Mouse (Mus musculus) telencephalon, adult 2 months (tissue): ENCODE data around the gene Nbr1.
A peak's percentile ranks its signal among the peaks of the same experiment; 100 is the strongest.
"Not testable (repeated sequence)": the region's sequence is repeated elsewhere in the genome, so short reads cannot be mapped to it uniquely, and the experiment has no call there.

Experiments used
- DNase-seq: peaks from one replicate; pipeline ENCODE4 v3.0.0-alpha.2; 2011; ENCODE audit warnings: low read depth, low spot score

Gene Nbr1

GRCm38 (mm10) chr11:101582054-101583035 lies 30.4 kb downstream of the Nbr1 start, which contains the start of gene Tmem106a:
Tmem106a (plus strand) TSS chr11:101582242.
- DNase-seq = no peak

- no peak for DNase-seq
Measured at GRCm38 (mm10) chr11:101583205-101583604, 31.3 kb downstream of the Nbr1 start.

- not testable (repeated sequence) for DNase-seq
Measured at GRCm38 (mm10) chr11:101585031-101585430, 33.1 kb downstream of the Nbr1 start.

- no peak for DNase-seq
Measured at GRCm38 (mm10) chr11:101585805-101586204, 33.9 kb downstream of the Nbr1 start.

- peak; percentile 60 for DNase-seq
Measured at GRCm38 (mm10) chr11:101587676-101588075, 35.7 kb downstream of the Nbr1 start.

GRCm38 (mm10) chr11:101588868-101589267 lies 36.9 kb downstream of the Nbr1 start:
- DNase-seq = no peak

- no peak for DNase-seq
Measured at GRCm38 (mm10) chr11:101589444-101589843, 37.5 kb downstream of the Nbr1 start.

- DNase-seq = no peak
Measured at GRCm38 (mm10) chr11:101589989-101590624, 38.2 kb downstream of the Nbr1 start.

GRCm38 (mm10) chr11:101599156-101599555 lies 47.2 kb downstream of the Nbr1 start, which contains the start of gene Gm11634:
Gm11634 (minus strand) TSS chr11:101599256.
- no peak for DNase-seq

GRCm38 (mm10) chr11:101602491-101602890 lies 50.5 kb downstream of the Nbr1 start:
- DNase-seq = no peak

GRCm38 (mm10) chr11:101604116-101604515 lies 52.2 kb downstream of the Nbr1 start:
- no peak for DNase-seq

GRCm38 (mm10) chr11:101604531-101605453 lies 52.8 kb downstream of the Nbr1 start:
- not testable (repeated sequence) for DNase-seq

- DNase-seq = not testable (repeated sequence)
Measured at GRCm38 (mm10) chr11:101607134-101607533, 55.2 kb downstream of the Nbr1 start.

GRCm38 (mm10) chr11:101610445-101610844 lies 58.5 kb downstream of the Nbr1 start:
- DNase-seq = no peak

- no peak for DNase-seq
Measured at GRCm38 (mm10) chr11:101613596-101613995, 61.6 kb downstream of the Nbr1 start.

GRCm38 (mm10) chr11:101614116-101614515 lies 62.2 kb downstream of the Nbr1 start:
- no peak for DNase-seq

GRCm38 (mm10) chr11:101615380-101615779 lies 63.4 kb downstream of the Nbr1 start:
- no peak for DNase-seq

- no peak for DNase-seq
Measured at GRCm38 (mm10) chr11:101616104-101616503, 64.2 kb downstream of the Nbr1 start.

GRCm38 (mm10) chr11:101616948-101617767 lies 65.2 kb downstream of the Nbr1 start:
- no peak for DNase-seq

- DNase-seq = no peak
Measured at GRCm38 (mm10) chr11:101617849-101618248, 65.9 kb downstream of the Nbr1 start.
